9 mouse cellular contexts compared by ENCODE assay signal in the genomic region with DNA sequence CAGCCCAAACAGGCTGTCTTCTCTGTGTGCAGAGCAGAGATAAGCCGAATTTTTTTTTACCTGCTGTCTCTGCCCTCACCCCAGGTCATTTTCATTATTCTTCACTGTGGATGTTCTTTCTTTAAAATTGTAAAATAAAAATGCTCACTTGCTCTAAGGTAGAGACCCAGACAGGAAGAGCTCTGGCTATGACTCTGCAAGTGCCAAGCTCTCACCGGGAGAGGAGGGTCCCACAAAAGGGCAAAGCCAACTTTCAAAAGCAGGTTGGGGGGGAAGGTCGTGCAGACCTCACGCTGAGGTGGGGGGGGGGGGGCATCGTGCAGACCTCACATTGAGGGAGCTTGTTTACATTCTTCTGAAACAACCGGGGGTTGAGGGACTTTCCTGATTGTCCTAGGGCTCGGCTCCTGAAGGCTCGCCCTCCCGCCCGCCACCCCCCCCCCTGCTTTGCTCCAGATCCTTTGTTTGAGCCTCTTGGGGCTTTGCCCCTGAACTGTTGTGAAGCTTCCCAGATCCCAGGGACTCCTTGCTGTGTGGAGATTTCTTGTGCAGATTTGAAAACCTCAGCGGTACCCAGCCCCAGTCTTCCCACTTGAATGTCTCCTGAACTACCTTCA.
DNase-seq lines count a peak whose midpoint lies in the region; ATAC-seq and TF ChIP-seq lines count a peak whose summit lies in the region.
"Had no signal": no experiment of that assay in that cellular context is flagged by ENCODE, and none has a peak within 500 bp of the region (broad histone marks: within the 10 kb centered on the region; RNA-seq: fewer than 3 reads in every experiment).

No protein-coding gene starts in this region.

- 0 out of 2 replicates have a peak, but pooled peaks cover 9% of the 10 kb centered on the region for H3K4me1 ChIP-seq in heart, postnatal 0 days (ENCODE audit: control insufficient read depth, insufficient read depth)
- peaks cover 63% of the 10 kb centered on the region for H3K4me1 ChIP-seq in embryonic facial prominence, embryonic 12.5 days
- H3K4me1 ChIP-seq in intestine, postnatal 0 days (replicated peaks; ENCODE audit: control insufficient read depth, insufficient read depth, low read length), result no peaks in the 10 kb centered on the region

- no peaks in the 10 kb centered on the region for H3K27me3 ChIP-seq in heart, postnatal 0 days (ENCODE audit: control insufficient read depth, insufficient read depth, low read length)
- H3K27me3 ChIP-seq in embryonic facial prominence, embryonic 12.5 days, result no peaks in the 10 kb centered on the region
- H3K27me3 ChIP-seq in intestine, postnatal 0 days (replicated peaks; ENCODE audit: control insufficient read depth, insufficient read depth, low read length), result no peaks in the 10 kb centered on the region
- H3K27me3 ChIP-seq: limb, embryonic 15.5 days had no signal

- ATAC-seq in heart, postnatal 0 days (ENCODE audit: insufficient read depth, low read depth), result no peak
- no peak for ATAC-seq in embryonic facial prominence, embryonic 12.5 days (ENCODE audit: insufficient number of reproducible peaks, insufficient read depth, low FRiP score, low TSS enrichment)
- no peak for ATAC-seq in intestine, postnatal 0 days

- no peaks in the 10 kb centered on the region for H3K9me3 ChIP-seq in heart, postnatal 0 days (replicated peaks; ENCODE audit: control insufficient read depth, low read length)
- H3K9me3 ChIP-seq in embryonic facial prominence, embryonic 12.5 days, result no peaks in the 10 kb centered on the region
- H3K9me3 ChIP-seq in intestine, postnatal 0 days (ENCODE audit: control insufficient read depth), result no peaks in the 10 kb centered on the region
- H3K9me3 ChIP-seq: limb, embryonic 15.5 days had no signal

- H3K4me2 ChIP-seq in heart, postnatal 0 days (ENCODE audit: low read depth, low read length), result peak overlapping the region; percentile 51
- peak overlapping the region; percentile 43 for H3K4me2 ChIP-seq in embryonic facial prominence, embryonic 12.5 days (replicated peaks)
- 0 out of 2 replicates have a peak overlapping the region, but pooled peaks have one; percentile 17 for H3K4me2 ChIP-seq in intestine, postnatal 0 days (replicated peaks; ENCODE audit: low read depth)
- H3K4me2 ChIP-seq: limb, embryonic 15.5 days had no signal

- TF ChIP-seq EP300 in heart, postnatal 0 days (IDR thresholded peaks at IDR 0.05; ENCODE audit: low read depth), result no peak

- 17% methylated on average over 11 of the region's 11 CpGs for WGBS in heart, postnatal 0 days
- 6% methylated on average over 11 of the region's 11 CpGs for WGBS in embryonic facial prominence, embryonic 12.5 days
- 26% methylated on average over 11 of the region's 11 CpGs for WGBS in intestine, postnatal 0 days

- H3K36me3 ChIP-seq in heart, postnatal 0 days (replicated peaks; ENCODE audit: control insufficient read depth, insufficient read depth, low read length), result no peaks in the 10 kb centered on the region
- H3K36me3 ChIP-seq in embryonic facial prominence, embryonic 12.5 days, result no peaks in the 10 kb centered on the region
- peaks cover 10% of the 10 kb centered on the region for H3K36me3 ChIP-seq in intestine, postnatal 0 days (ENCODE audit: control insufficient read depth, insufficient read depth)
- H3K36me3 ChIP-seq: limb, embryonic 15.5 days had no signal

- H3K27ac ChIP-seq in heart, postnatal 0 days (ENCODE audit: low read depth), result no peak overlapping the region
- peak overlapping the region; percentile 84 for H3K27ac ChIP-seq in embryonic facial prominence, embryonic 12.5 days
- H3K27ac ChIP-seq in intestine, postnatal 0 days (ENCODE audit: low read depth, low read length), result no peak overlapping the region
- H3K27ac ChIP-seq: limb, embryonic 15.5 days had no signal

- TF ChIP-seq CTCF in heart, postnatal 0 days (IDR thresholded peaks at IDR 0.05; ENCODE audit: low read depth), result no peak
- no peak for TF ChIP-seq CTCF in intestine, postnatal 0 days (IDR thresholded peaks at IDR 0.05; ENCODE audit: low read depth)

- H3K9ac ChIP-seq in heart, postnatal 0 days (replicated peaks; ENCODE audit: low read depth, low read length), result no peak overlapping the region
- peak overlapping the region; percentile 30; the same call in 1 of the 2 replicates for H3K9ac ChIP-seq in embryonic facial prominence, embryonic 12.5 days
- no peak overlapping the region for H3K9ac ChIP-seq in intestine, postnatal 0 days (ENCODE audit: low read depth, low read length)
- H3K9ac ChIP-seq: limb, embryonic 15.5 days had no signal

- 0 out of 2 replicates have a peak overlapping the region, but pooled peaks have one; percentile 5 for H3K4me3 ChIP-seq in heart, postnatal 0 days (ENCODE audit: low read depth, low read length)
- H3K4me3 ChIP-seq in embryonic facial prominence, embryonic 12.5 days, result no peak overlapping the region
- H3K4me3 ChIP-seq in intestine, postnatal 0 days (ENCODE audit: low read depth, low read length), result no peak overlapping the region
- H3K4me3 ChIP-seq: limb, embryonic 15.5 days had no signal

- no peak for DNase-seq in heart, postnatal 0 days (ENCODE audit: low spot score)
- DNase-seq in heart, adult 8-10 months (ENCODE audit: low spot score), result no peak
- DNase-seq in retina, postnatal 1 day, result peak; percentile 75
- no peak for DNase-seq in T-cell, adult 2 months (ENCODE audit: low spot score)
- no peak for DNase-seq in layer of hippocampus, postnatal 25 days (ENCODE audit: extremely low spot score in 1 of 2, low spot score in 1 of 2)
- no peak for DNase-seq in spleen, adult 12 weeks (ENCODE audit: low spot score)
